ENCODE assay signal across 8 mouse cellular contexts in genomic region chr4:99459436-99459835, GRCm38 (mm10).
DNase-seq lines count a peak whose midpoint lies in the region; ATAC-seq and TF ChIP-seq lines count a peak whose summit lies in the region.

No protein-coding gene starts in this region.

- ATAC-seq in forebrain, postnatal 0 days: peak; percentile 98
- ATAC-seq in megakaryocyte-erythroid progenitor cell, adult 5-6 weeks (replicated peaks; ENCODE audit: low FRiP score, low TSS enrichment, poor library complexity, severe bottlenecking): no peak

- 3% methylated on average over 14 of the region's 14 CpGs for WGBS in cerebellum, adult 2 months
- WGBS in forebrain, postnatal 0 days: 2% methylated on average over 14 of the region's 14 CpGs

- H3K27me3 ChIP-seq in cerebellum, adult 2 months (ENCODE audit: control insufficient read depth, insufficient read depth, low read length): peaks cover 3% of the 10 kb centered on the region; the same call in 1 of the 2 replicates
- no peaks in the 10 kb centered on the region for H3K27me3 ChIP-seq in forebrain, postnatal 0 days (ENCODE audit: insufficient read depth, low read length)

- no peak for TF ChIP-seq CTCF in cerebellum, adult 2 months (IDR thresholded peaks at IDR 0.05; ENCODE audit: borderline replicate concordance, insufficient read depth, low read depth, low read length)
- peak; percentile 50 for TF ChIP-seq CTCF in forebrain, postnatal 0 days (IDR thresholded peaks at IDR 0.05; ENCODE audit: low read depth)

- TF ChIP-seq POLR2A in cerebellum, adult 2 months (IDR thresholded peaks at IDR 0.05; ENCODE audit: borderline replicate concordance, insufficient read depth, low read length): no peak

- no peaks in the 10 kb centered on the region for H3K9me3 ChIP-seq in forebrain, postnatal 0 days (ENCODE audit: low read length)

- H3K4me1 ChIP-seq in cerebellum, adult 2 months (ENCODE audit: control insufficient read depth, insufficient read depth, low read length): no peaks in the 10 kb centered on the region
- peaks cover 3% of the 10 kb centered on the region; the same call in 1 of the 2 replicates for H3K4me1 ChIP-seq in forebrain, postnatal 0 days (ENCODE audit: insufficient read depth)

- H3K9ac ChIP-seq in forebrain, postnatal 0 days: peak overlapping the region; percentile 33; the same call in 1 of the 2 replicates

- H3K4me3 ChIP-seq in cerebellum, adult 2 months (replicated peaks; ENCODE audit: insufficient read depth, low read depth, low read length): no peak overlapping the region
- H3K4me3 ChIP-seq in forebrain, postnatal 0 days (ENCODE audit: low read depth, low read length): peak overlapping the region; percentile 18

- peak; percentile 9 to 52 for DNase-seq in adrenal gland, adult (ENCODE audit: inconsistent age in 2 of 2, low spot score in 1 of 2)
- no peak for DNase-seq in adrenal gland, adult 18-20 months (ENCODE audit: low spot score in 2 of 2)
- DNase-seq in cerebellum, adult 2 months: peak; percentile 38 to 46
- peak; percentile 90 for DNase-seq in forebrain, postnatal 0 days
- DNase-seq in kidney, adult 8-10 months: peak; percentile 12 to 55
- peak; percentile 45 to 50 for DNase-seq in left cerebral cortex, postnatal 36 days (ENCODE audit: low spot score in 2 of 2)
- peak; percentile 21 for DNase-seq in retina, postnatal 7 days (ENCODE audit: low read depth, low spot score)

- intact Hi-C loops in left cerebral cortex, postnatal 36 days (cut with DNase I): no loop called here

- peak overlapping the region; percentile 45 for H3K4me2 ChIP-seq in forebrain, postnatal 0 days (ENCODE audit: low read depth)

- H3K36me3 ChIP-seq in forebrain, postnatal 0 days (ENCODE audit: insufficient read depth): no peaks in the 10 kb centered on the region

- H3K27ac ChIP-seq in cerebellum, adult 2 months (ENCODE audit: insufficient read depth, low read length): no peak overlapping the region
- no peak overlapping the region for H3K27ac ChIP-seq in forebrain, postnatal 0 days (ENCODE audit: low read depth, low read length)

Comparison
In these comparisons a context has a peak if more than half of its experiments do, and no peak if none do; other contexts are left out.
1. DNase-seq: peak in adrenal gland, adult (2 of 2), cerebellum, adult 2 months (2 of 2), forebrain, postnatal 0 days (single experiment), kidney, adult 8-10 months (2 of 2), left cerebral cortex, postnatal 36 days (2 of 2) and retina, postnatal 7 days (single experiment); none in adrenal gland, adult 18-20 months (0 of 2).